Mouse (Mus musculus): Measurements from ENCODE around the gene Spns1. TPM values are rescaled to one million over a fixed set of nuclear protein-coding genes. Genes with fewer than 3 reads are reported as not detected.

Gene Spns1
- polyA plus RNA-seq, 1 experiment from 2014 or later: 54.6 TPM

Small RNA genes lying within 50 kb of the gene (microRNA-seq; reads per million reads assigned to microRNA genes)
- not detected for gene Mir7058

Other genes starting within 250 kb of the Spns1 start
- gene Xpo6, start 176.9 kb downstream of the Spns1 start, polyA plus RNA-seq (2014; fragmentation: Nextera tagmentation; extraction: Ambion mirVana): 52.5 and 77.9 TPM in 2 replicates
- 41.6 and 52.0 TPM in 2 replicates for gene Sbk1, start 104.8 kb downstream of the Spns1 start, polyA plus RNA-seq (2014; fragmentation: Nextera tagmentation; extraction: Ambion mirVana)
- 1.9 and 2.9 TPM in 2 replicates for gene Lat, start 7.9 kb downstream of the Spns1 start, polyA plus RNA-seq (2014; fragmentation: Nextera tagmentation; extraction: Ambion mirVana)
- gene Nfatc2ip, start 19.3 kb upstream of the Spns1 start, polyA plus RNA-seq (2014; fragmentation: Nextera tagmentation; extraction: Ambion mirVana): 2.8 and 4.1 TPM in 2 replicates
- not detected in 2 replicates for gene Cd19, start 37.4 kb upstream of the Spns1 start, polyA plus RNA-seq (2014; fragmentation: Nextera tagmentation; extraction: Ambion mirVana)
- 24.8 and 30.5 TPM in 2 replicates for gene Rabep2, start 51.3 kb upstream of the Spns1 start, polyA plus RNA-seq (2014; fragmentation: Nextera tagmentation; extraction: Ambion mirVana)
- gene Atp2a1, start 85.7 kb upstream of the Spns1 start, polyA plus RNA-seq (2014; fragmentation: Nextera tagmentation; extraction: Ambion mirVana): 1.3 and 1.6 TPM in 2 replicates
- 36.9 and 47.1 TPM in 2 replicates for gene Sh2b1, start 98.0 kb upstream of the Spns1 start, polyA plus RNA-seq (2014; fragmentation: Nextera tagmentation; extraction: Ambion mirVana)
- 145 and 159 TPM in 2 replicates for gene Tufm, start 109.9 kb upstream of the Spns1 start, polyA plus RNA-seq (2014; fragmentation: Nextera tagmentation; extraction: Ambion mirVana)
- 39.9 and 59.7 TPM in 2 replicates for gene Atxn2l, start 126.0 kb upstream of the Spns1 start, polyA plus RNA-seq (2014; fragmentation: Nextera tagmentation; extraction: Ambion mirVana)
- 174 and 207 TPM in 2 replicates for gene Eif3c, start 189.0 kb upstream of the Spns1 start, polyA plus RNA-seq (2014; fragmentation: Nextera tagmentation; extraction: Ambion mirVana)
- gene Apobr, start 207.5 kb upstream of the Spns1 start, polyA plus RNA-seq (2014; fragmentation: Nextera tagmentation; extraction: Ambion mirVana): 0.38 and 0.39 TPM in 2 replicates
- gene Cln3, start 208.4 kb upstream of the Spns1 start, polyA plus RNA-seq (2014; fragmentation: Nextera tagmentation; extraction: Ambion mirVana): 29.8 and 30.4 TPM in 2 replicates
- gene Il27, start 217.5 kb upstream of the Spns1 start, polyA plus RNA-seq (2014; fragmentation: Nextera tagmentation; extraction: Ambion mirVana): not detected in 2 replicates

Data from kidney, embryonic 14.5 days (tissue).